Mouse (Mus musculus): ENCODE measurements at regions not wholly inside any gene's neighbourhood (a gene's known extent, or its start where the extent isn't known, plus 50 kb on each side); places are given as distances from the start of the nearest gene placed in this dataset.
A peak's percentile ranks its signal among the peaks of the same experiment; 100 is the strongest.

- intact Hi-C loops (cut with DNase I) = no loop called here
- no peak for DNase-seq
Measured at GRCm38 (mm10) chr4:39508866-39509265, 58.8 kb downstream of the 1700009N14Rik start.

GRCm38 (mm10) chr4:39527492-39527891 is 77.4 kb downstream of the 1700009N14Rik start:
- intact Hi-C loops (cut with DNase I) = no loop called here
- no peak for DNase-seq

- intact Hi-C loops (cut with DNase I) = no loop called here
- DNase-seq = no peak
Measured at GRCm38 (mm10) chr4:39528661-39529060, 78.6 kb downstream of the 1700009N14Rik start.

- DNase-seq = no peak
- intact Hi-C loops (cut with DNase I) = no loop called here
Measured at GRCm38 (mm10) chr4:39556101-39556763, 106.1 kb downstream of the 1700009N14Rik start.

- DNase-seq = no peak
- intact Hi-C loops (cut with DNase I) = no loop called here
Measured at GRCm38 (mm10) chr4:39597426-39597825, 147.3 kb downstream of the 1700009N14Rik start.

- no peak for DNase-seq
- intact Hi-C loops (cut with DNase I) = no loop called here
Measured at GRCm38 (mm10) chr4:39605046-39605445, 155.0 kb downstream of the 1700009N14Rik start.

- intact Hi-C loops (cut with DNase I) = no loop called here
Measured at GRCm38 (mm10) chr4:39644136-39644535, 194.0 kb downstream of the 1700009N14Rik start.

GRCm38 (mm10) chr4:39644849-39645248 is 194.8 kb downstream of the 1700009N14Rik start:
- no peak for DNase-seq
- intact Hi-C loops (cut with DNase I) = no loop called here

More at GRCm38 (mm10) chr4:39644136-39644535, 194.0 kb downstream of the 1700009N14Rik start:
- DNase-seq = no peak

GRCm38 (mm10) chr4:39660538-39660937 is 210.4 kb downstream of the 1700009N14Rik start:
- intact Hi-C loops (cut with DNase I) = no loop called here
- DNase-seq = no peak

- DNase-seq = no peak
- intact Hi-C loops (cut with DNase I) = no loop called here
Measured at GRCm38 (mm10) chr4:39672609-39673008, 222.5 kb downstream of the 1700009N14Rik start.

GRCm38 (mm10) chr4:39695236-39695635 is 245.1 kb downstream of the 1700009N14Rik start:
- DNase-seq = no peak
- intact Hi-C loops (cut with DNase I) = loop anchor here (10.0 kb wide), 1 partner anchor 380 kb away; no protein-coding TSS in a partner anchor

- peak; percentile 87 to 93 for DNase-seq
- intact Hi-C loops (cut with DNase I) = loop anchor here (10.0 kb wide), 1 partner anchor 383 kb away; no protein-coding TSS in a partner anchor
Measured at GRCm38 (mm10) chr4:39697565-39697964, 247.5 kb downstream of the 1700009N14Rik start.

- DNase-seq = no peak
- intact Hi-C loops (cut with DNase I) = loop anchor here (10.0 kb wide), 1 partner anchor 385 kb away; no protein-coding TSS in a partner anchor
Measured at GRCm38 (mm10) chr4:39699347-39699746, 249.3 kb downstream of the 1700009N14Rik start.

GRCm38 (mm10) chr4:39717477-39717876 is 267.4 kb downstream of the 1700009N14Rik start:
- no peak for DNase-seq
- intact Hi-C loops (cut with DNase I) = no loop called here

- DNase-seq = no peak
- intact Hi-C loops (cut with DNase I) = no loop called here
Measured at GRCm38 (mm10) chr4:39718691-39719090, 268.6 kb downstream of the 1700009N14Rik start.

GRCm38 (mm10) chr4:39719951-39720350 is 269.9 kb downstream of the 1700009N14Rik start:
- DNase-seq = no peak
- intact Hi-C loops (cut with DNase I) = no loop called here

- intact Hi-C loops (cut with DNase I) = no loop called here
- no peak for DNase-seq
Measured at GRCm38 (mm10) chr4:39721524-39721923, 271.4 kb downstream of the 1700009N14Rik start.

GRCm38 (mm10) chr4:39765586-39765985 is 315.5 kb downstream of the 1700009N14Rik start:
- no peak for DNase-seq
- intact Hi-C loops (cut with DNase I) = no loop called here

- intact Hi-C loops (cut with DNase I) = no loop called here
- no peak for DNase-seq
Measured at GRCm38 (mm10) chr4:39791096-39791495, 341.0 kb downstream of the 1700009N14Rik start.

- intact Hi-C loops (cut with DNase I) = no loop called here
- DNase-seq = no peak
Measured at GRCm38 (mm10) chr4:39809950-39810349, 332.9 kb upstream of the Aco1 start.

GRCm38 (mm10) chr4:39812766-39813165 is 330.1 kb upstream of the Aco1 start:
- intact Hi-C loops (cut with DNase I) = no loop called here
- no peak for DNase-seq

GRCm38 (mm10) chr4:39815620-39816019 is 327.3 kb upstream of the Aco1 start:
- intact Hi-C loops (cut with DNase I) = no loop called here
- no peak for DNase-seq

GRCm38 (mm10) chr4:39817675-39818074 is 325.2 kb upstream of the Aco1 start:
- intact Hi-C loops (cut with DNase I) = no loop called here
- no peak for DNase-seq
